Mouse (Mus musculus) myocyte (in vitro differentiated cells): ENCODE data around the gene Prelid3b.

Experiments
- CEBPB ChIP-seq: IDR thresholded peaks from 2 replicates; pipeline ENCODE4 v1.6.1; 2011; ENCODE audit warnings: mild to moderate bottlenecking, moderate library complexity; ENCODE audit not compliant: poor library complexity, insufficient read depth, severe bottlenecking
- E2F4 ChIP-seq: IDR thresholded peaks from one replicate; pipeline ENCODE4 v1.6.1; 2011; ENCODE audit warnings: mild to moderate bottlenecking, control low read depth, moderate library complexity; ENCODE audit not compliant: insufficient read depth
- MAX ChIP-seq: IDR thresholded peaks from one replicate; pipeline ENCODE4 v1.6.1; 2011; ENCODE audit warnings: low read depth, mild to moderate bottlenecking, control low read depth
- MYOD1 ChIP-seq, 3 experiments: IDR thresholded peaks; one replicate each; pipeline ENCODE4 v1.6.1; 2011; ENCODE audit warnings: control low read depth in 2 of 3, low read depth in 2 of 3, mild to moderate bottlenecking in 2 of 3, moderate library complexity in 1 of 3; ENCODE audit not compliant: insufficient read length in 2 of 3, control insufficient read depth in 1 of 3
- MYOG ChIP-seq, 3 experiments: IDR thresholded peaks; one replicate each; pipeline ENCODE4 v1.6.1; 2011; ENCODE audit warnings: control low read depth in 2 of 3, low read depth in 2 of 3, mild to moderate bottlenecking in 2 of 3; ENCODE audit not compliant: insufficient read length in 2 of 3, control insufficient read depth in 1 of 3, insufficient read depth in 1 of 3
- POLR2A ChIP-seq: IDR thresholded peaks from one replicate; pipeline ENCODE4 v1.6.1; 2011; ENCODE audit warnings: low read depth, mild to moderate bottlenecking, control low read depth, moderate library complexity; ENCODE audit not compliant: insufficient read length
- POLR2AphosphoS2 ChIP-seq: IDR thresholded peaks from one replicate; pipeline ENCODE4 v1.6.1; 2011; ENCODE audit warnings: low read depth, control low read depth; ENCODE audit not compliant: insufficient read length
- REST ChIP-seq: IDR thresholded peaks from one replicate; pipeline ENCODE4 v1.6.1; 2011; ENCODE audit warnings: mild to moderate bottlenecking, control low read depth, moderate library complexity; ENCODE audit not compliant: insufficient read depth, insufficient read length
- SRF ChIP-seq: IDR thresholded peaks from one replicate; pipeline ENCODE4 v1.6.1; 2011; ENCODE audit warnings: low read depth; ENCODE audit not compliant: control insufficient read depth, insufficient read length
- TCF12 ChIP-seq: IDR thresholded peaks from one replicate; pipeline ENCODE4 v1.6.1; 2011; ENCODE audit warnings: mild to moderate bottlenecking, control low read depth; ENCODE audit not compliant: poor library complexity, insufficient read depth, severe bottlenecking
- TCF3 ChIP-seq: IDR thresholded peaks from one replicate; pipeline ENCODE4 v1.6.1; 2011; ENCODE audit warnings: low read depth, control low read depth; ENCODE audit not compliant: insufficient read length
- USF1 ChIP-seq: IDR thresholded peaks from one replicate; pipeline ENCODE4 v1.6.1; 2011; ENCODE audit warnings: low read depth, mild to moderate bottlenecking, control low read depth, moderate library complexity

DNA sequence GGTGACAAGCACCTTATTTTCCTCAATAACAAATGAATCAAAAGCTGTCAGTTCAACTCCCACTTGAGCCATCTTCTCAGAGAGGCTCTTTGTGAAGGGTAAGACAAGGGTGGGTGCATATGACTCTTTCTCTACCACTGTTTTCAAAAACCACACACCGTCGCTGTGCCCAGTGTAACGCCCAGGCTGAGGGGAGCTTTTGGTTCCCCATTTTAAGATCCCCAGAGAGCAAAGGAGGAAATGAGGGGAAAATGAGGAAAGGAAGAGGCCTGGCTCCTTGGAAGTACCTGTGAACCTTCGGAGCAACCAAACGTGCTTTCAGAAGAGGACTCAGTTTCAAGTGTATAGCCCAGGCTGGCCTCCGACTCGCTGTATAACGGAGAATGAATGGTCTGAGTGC, 36.9 kb upstream of the Prelid3b start:
- TF ChIP-seq E2F4 = no peak
- TF ChIP-seq POLR2A = no peak
- no peak for TF ChIP-seq POLR2AphosphoS2
- no peak for TF ChIP-seq SRF
- no peak for TF ChIP-seq MYOD1 (IDR thresholded peaks at IDR 0.05; ENCODE audit: control insufficient read depth in 1 of 3, insufficient read length in 2 of 3, low read depth in 2 of 3)
- no peak for TF ChIP-seq MYOG (IDR thresholded peaks at IDR 0.05; ENCODE audit: control insufficient read depth in 1 of 3, insufficient read depth in 1 of 3, insufficient read length in 2 of 3, low read depth in 2 of 3)
- TF ChIP-seq TCF12 = no peak
- no peak for TF ChIP-seq CEBPB
- no peak for TF ChIP-seq MAX
- no peak for TF ChIP-seq TCF3
- no peak for TF ChIP-seq USF1
- TF ChIP-seq REST = no peak
